Mouse (Mus musculus): ENCODE measurements around the gene Naa50.

- TF ChIP-seq CTCF (IDR thresholded peaks at IDR 0.05; ENCODE audit: low read depth, low read length) (no peak), POLR2A (IDR thresholded peaks at IDR 0.05; ENCODE audit: borderline replicate concordance, low read depth, low read length) (no peak)
Measured at GRCm38 (mm10) chr16:44126437-44126836, 13.2 kb upstream of the Naa50 start.
